Mouse (Mus musculus) cerebellum, adult 2 months (tissue): Measurements from ENCODE around the gene Casp9.

ENCODE experiments used
- CTCF ChIP-seq: fragments of 200-500 bp; IDR thresholded peaks from 2 replicates; pipeline ENCODE4 v1.5.1; 2011; ENCODE audit warnings: low read depth, mild to moderate bottlenecking, control low read depth, low read length, moderate library complexity, borderline replicate concordance; ENCODE audit not compliant: insufficient read depth
- POLR2A ChIP-seq: fragments of 200-500 bp; IDR thresholded peaks from 2 replicates; pipeline ENCODE4 v1.6.1; 2011; ENCODE audit warnings: low read length, control low read depth, borderline replicate concordance; ENCODE audit not compliant: insufficient read depth

GRCm38 (mm10) chr4:141763476-141763875 lies 29.9 kb upstream of the Casp9 start:
- no peak for TF ChIP-seq CTCF
- TF ChIP-seq POLR2A = no peak
